Mouse (Mus musculus) neural tube, embryonic 10.5 days (tissue): ENCODE measurements around the gene Tfam.

ENCODE experiments used
- DNase-seq: peaks from one replicate; pipeline ENCODE4 v3.0.0-alpha.2; 2017; ENCODE audit warnings: low spot score; ENCODE audit errors: extremely low spot score

The Tfam gene

DNA sequence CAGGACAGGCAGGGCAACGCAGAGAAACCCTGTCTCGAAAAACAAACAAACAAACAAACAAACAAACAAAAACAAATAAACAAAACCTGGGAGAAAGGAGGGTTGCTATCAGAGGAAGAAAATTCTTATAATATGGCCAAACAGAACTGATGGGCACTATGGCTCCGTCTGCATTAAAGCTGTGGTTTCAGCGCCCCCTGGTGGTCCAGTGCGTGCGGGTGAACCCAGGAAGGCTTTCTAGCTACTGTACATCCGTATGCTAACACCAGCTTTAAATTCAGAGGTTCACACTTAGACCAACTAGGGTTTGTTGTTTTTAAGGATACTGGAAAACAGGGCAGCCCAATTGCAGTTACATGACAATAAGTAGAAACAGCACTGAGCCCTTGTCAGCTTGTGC, 12.2 kb downstream of the Tfam start:
- DNase-seq, result peak; percentile 77

- no peak for DNase-seq
These were observed 15.0 kb downstream of the Tfam start for GRCm38 (mm10) chr10:71223101-71223500.

DNA sequence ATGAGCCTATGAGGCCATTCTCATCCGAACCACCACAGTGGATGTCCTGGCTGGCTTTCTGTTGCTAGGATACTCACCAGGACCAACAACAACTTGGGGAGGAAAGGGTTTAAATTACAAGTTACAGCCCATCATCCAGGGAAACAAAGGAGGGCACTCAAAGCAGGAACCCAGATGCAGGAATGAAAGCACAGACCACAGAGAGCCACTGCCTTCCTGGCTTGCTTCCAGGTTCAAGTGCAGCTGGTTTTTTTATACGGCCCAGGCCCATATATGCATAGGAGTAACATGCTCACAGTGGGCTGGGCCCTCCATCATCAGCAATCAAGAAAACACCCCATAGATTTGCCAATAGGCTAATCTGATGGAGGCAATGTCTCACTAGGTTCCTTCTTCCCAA, 15.4 kb downstream of the Tfam start:
- no peak for DNase-seq

DNA sequence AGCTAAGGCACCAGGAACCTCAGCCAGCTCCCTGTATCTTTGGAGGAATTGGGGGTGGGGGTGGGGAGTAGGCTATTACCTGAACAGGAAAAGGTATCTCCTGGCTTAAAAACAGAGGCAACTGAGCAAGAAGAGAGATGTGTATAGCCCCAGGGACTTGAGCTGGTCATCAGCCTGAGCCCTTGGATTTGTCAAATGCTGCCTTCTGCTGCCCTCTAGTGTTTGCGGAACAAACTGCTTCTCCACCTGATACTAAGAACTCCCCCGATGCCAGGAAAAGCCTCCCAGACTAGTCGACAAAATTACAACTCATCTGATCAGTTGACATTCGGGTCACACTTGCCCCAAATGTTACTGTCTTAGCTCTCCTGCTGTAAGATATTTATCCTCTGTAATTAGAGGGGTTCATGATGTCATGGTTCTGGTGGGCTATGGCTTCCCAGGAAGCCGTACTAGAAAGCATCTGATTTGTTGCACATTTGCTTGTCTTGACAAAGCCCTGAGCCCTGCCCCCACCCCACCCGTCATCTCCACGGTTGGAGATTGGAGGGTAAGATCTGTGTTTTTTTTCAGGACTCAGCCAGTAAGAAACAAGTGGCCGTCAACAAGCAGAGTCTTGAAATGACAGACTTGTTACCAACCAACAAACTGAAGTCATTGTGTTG, 19.7 kb downstream of the Tfam start:
- DNase-seq, result peak; percentile 82

DNA sequence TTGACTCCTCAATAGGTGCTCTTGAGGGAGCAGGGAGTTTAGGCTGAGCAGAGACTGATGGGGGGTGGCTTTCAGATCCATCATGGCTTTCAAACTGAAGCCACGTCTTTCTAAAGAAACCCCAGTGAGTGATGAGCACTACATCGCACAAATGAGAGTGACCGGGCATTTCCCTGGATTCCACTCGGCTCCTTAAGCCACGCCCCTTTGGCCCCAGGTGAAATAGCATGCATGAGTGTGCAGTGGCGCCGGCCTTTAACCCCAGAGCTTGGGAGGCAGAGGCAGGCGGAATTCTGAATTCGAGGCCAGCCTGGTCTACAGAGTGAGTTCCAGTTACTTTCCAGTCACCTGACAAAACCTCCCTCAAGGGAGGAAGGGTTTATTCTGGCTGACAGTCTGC, 22.1 kb downstream of the Tfam start:
- DNase-seq, result no peak

- no peak for DNase-seq
These were observed 36.6 kb downstream of the Tfam start for GRCm38 (mm10) chr10:71201512-71201911.

DNA sequence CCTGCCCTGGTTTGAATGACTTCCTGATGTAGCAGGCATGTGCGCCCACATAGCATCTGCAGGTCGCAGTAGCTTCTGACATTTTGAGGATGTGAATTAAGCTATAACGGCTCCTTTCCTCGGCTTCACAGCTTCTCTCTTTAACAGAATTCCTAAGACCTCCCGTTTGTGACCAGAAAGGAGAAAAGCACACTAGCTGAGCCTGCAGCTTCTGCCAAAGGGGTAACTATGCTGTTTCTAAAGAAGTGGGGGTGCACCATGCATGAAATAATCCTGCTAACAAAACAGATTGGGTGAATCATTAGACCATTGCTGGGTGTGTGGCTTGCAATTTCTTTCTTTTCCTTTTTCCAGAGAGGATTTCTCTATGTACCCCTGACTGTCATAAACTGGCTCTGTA, 37.1 kb downstream of the Tfam start:
- DNase-seq, result no peak

GRCm38 (mm10) chr10:71198676-71199075, 39.4 kb downstream of the Tfam start:
- no peak for DNase-seq

DNA sequence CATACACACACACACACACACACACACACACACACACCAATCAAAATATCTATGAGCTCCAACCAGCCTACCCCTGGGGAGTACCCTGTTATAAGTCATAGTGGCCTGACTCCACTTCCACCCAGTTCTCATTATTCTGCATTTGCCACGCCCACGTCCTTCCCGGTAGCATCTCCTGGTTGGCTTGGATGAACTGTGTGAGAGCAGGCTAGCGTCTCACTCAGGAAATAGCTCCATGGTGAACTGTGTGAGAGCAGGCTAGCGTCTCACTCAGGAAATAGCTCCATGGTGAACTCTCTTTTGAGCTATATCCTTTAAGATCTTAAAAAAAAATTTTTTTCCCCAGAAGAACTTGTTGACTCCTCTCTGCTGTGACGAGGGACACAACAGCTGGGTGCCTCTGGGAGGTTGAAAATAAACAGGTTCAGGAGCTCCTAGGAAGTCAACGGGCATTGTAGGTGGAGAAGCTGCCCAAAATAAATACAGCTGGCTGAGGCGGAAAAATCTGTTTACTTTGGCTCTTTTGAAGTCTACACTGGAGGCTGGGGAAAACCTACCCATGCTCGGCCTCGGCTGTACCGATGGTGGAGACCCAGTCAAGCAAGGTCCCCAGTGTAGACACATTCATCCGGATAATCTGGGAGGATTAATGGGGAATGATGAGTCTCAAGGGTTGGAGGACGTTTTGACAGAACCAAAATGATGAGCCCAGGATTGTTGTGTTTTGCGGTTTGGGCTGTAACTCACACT, 40.9 kb downstream of the Tfam start:
- DNase-seq, result no peak

- DNase-seq, result no peak
These were observed 42.6 kb downstream of the Tfam start for GRCm38 (mm10) chr10:71195501-71195900.

GRCm38 (mm10) chr10:71194713-71195112, 43.4 kb downstream of the Tfam start:
- DNase-seq, result no peak

DNA sequence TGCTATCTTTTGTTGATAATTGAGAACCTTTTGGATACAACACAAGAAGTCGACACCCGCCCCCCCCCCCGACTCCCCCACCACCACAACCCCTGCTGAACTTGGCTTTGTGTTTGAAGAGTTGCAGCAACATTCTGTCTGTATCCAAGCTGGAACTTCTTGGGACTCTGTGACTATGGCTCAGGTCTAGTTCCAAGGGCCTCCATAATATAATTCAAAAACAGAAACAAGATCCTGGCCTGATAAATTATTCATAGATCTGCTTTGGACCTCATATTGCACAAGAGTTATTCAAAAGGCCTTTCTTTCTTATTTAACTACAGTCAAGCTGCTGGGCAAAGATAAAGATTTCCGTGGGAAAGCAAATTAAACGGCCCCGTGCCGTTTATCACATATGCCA, 44.8 kb downstream of the Tfam start:
- no peak for DNase-seq

GRCm38 (mm10) chr10:71192886-71193285, 45.2 kb downstream of the Tfam start:
- DNase-seq, result no peak

GRCm38 (mm10) chr10:71188681-71189080, 49.4 kb downstream of the Tfam start:
- no peak for DNase-seq

GRCm38 (mm10) chr10:71185059-71185458, 53.0 kb downstream of the Tfam start:
- DNase-seq, result no peak

DNA sequence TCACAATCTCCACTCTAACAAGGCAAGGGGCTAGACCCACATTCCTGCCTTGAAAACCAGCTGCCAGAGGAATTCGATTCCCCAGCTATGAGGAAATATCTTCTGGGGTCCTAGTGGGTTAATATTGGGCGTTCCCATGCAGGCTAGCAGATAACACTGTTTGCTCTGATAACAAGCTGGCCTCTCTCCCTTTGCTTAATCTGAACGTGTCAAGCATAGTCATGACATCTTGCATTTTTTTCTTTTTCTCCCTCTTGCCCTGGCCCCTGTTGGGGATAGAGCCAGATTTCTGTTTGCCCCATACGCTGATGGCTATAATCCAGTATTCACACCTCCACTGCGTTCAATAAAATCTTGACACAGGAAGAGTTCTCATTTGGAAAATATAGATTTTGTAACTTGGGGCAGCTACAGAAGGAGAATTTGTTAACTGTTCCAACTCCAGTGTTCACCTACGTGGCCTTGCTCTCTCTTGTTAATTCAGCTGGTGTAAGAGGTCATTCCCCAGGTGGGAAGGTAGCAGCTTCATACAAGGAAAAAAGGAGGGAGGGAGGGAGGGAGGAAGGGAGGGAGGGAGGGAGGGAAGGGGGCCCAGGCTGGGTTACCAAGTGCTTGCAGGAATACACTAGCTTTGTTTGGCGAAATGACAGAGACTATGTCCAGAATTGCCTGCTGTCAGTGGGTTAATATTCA, 54.6 kb downstream of the Tfam start:
- no peak for DNase-seq

DNA sequence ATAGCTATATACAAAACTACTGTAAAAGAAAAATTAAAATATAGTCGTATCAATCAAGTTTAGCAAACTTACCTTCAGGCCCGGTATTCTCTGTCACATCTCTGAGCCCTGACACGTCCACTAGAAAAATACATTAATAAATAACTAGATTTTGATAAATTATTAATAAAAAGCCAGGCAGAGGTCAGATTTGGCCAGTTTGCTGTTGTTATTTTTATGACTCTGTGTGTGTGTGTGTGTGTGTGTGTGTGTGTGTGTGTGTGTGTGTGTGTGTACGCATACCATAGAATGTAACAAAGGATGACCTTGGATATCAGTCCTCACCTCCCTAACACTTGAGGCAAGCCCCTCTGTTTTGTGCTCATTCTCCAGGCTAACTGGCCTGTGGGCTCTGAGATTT, 56.1 kb downstream of the Tfam start:
- no peak for DNase-seq

DNA sequence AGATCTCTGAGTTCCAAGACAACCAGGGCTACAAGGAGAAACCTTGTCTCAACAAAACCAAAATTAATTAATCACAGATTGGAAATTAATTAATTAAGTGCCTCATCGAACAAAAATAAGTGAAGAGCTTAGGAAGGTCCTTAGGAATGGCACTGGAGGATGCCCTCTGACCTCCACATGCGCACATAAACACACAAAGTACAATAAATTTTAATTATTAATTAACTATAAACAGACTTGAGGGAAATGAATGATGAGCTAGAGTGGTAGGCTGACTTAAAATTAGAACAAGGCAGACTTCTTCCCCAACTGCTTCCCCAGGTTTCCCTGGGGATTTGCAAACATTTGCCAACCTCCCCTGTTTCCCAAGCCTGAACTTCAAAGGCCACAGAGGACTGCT, 57.0 kb downstream of the Tfam start:
- no peak for DNase-seq

- no peak for DNase-seq
These were observed 58.0 kb downstream of the Tfam start for GRCm38 (mm10) chr10:71180057-71180456.

DNA sequence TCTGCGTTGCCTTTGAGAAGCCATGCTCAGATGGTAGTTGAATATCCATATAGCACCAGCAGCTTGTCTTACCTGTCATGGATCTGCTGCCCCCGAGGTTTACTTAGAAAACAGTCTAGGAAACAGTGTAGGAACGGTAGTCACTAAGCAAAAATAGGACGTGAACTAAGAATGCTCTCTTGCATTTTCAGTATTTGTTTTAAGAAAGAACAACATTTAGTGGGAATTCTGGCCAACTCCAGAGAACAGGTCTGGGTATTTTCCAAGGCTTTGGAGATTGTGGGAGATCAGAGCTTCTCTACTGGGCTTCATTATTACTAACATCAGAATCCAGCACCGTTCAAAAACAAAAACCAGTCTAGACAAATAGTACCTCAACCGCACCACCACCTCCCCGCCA, 60.9 kb downstream of the Tfam start:
- no peak for DNase-seq

GRCm38 (mm10) chr10:71176341-71176740, 61.7 kb downstream of the Tfam start:
- no peak for DNase-seq
